Mouse (Mus musculus) brain, adult 2 months (tissue): ENCODE measurements around the gene Surf4.
A peak's percentile ranks its signal among the peaks of the same experiment; 100 is the strongest.

Experiments used
- DNase-seq: peaks from one replicate; pipeline ENCODE4 v3.0.0; 2011; ENCODE audit warnings: low read depth, low spot score

The Surf4 gene

GRCm38 (mm10) chr2:26933304-26934055 is at the start of gene Surf4, which contains the start of gene Stkld1:
Surf4 (minus strand) TSS chr2:26933928.
Stkld1 (plus strand) TSS chr2:26934047.
- DNase-seq, result peak; percentile 96

GRCm38 (mm10) chr2:26980361-26980760 is 46.6 kb upstream of the Surf4 start:
- DNase-seq, result no peak

- DNase-seq, result no peak
Measured at GRCm38 (mm10) chr2:26973960-26974359, 40.2 kb upstream of the Surf4 start.

DNA sequence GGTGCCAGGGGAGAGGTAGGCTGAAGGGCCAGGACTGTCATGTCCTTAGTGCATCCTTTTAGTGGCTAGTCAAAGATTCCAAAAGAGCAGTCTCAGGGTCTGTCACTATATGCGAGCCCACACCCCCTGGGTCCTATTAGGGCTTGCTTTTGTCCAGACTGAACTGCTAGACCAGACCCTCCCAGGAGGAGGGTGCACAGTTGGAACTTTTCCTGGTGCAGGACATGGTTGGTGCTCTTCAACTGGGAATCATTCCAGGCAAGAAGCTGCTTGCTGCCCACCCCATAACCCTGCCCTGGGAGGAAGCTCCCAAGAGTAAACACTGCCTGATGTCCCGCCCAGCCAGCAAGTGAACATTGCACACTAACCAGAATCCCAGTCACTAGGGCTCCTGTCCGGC is 39.4 kb upstream of the Surf4 start, which contains the start of gene Adamts13:
Gene Adamts13, plus strand, starts transcription at position 301 of the 400 bp plus-strand sequence.
- DNase-seq, result no peak

GRCm38 (mm10) chr2:26967262-26967661 is 33.5 kb upstream of the Surf4 start:
- no peak for DNase-seq

- no peak for DNase-seq
Measured at GRCm38 (mm10) chr2:26964724-26965370, 31.1 kb upstream of the Surf4 start.

- DNase-seq, result peak; percentile 99
Measured at GRCm38 (mm10) chr2:26963923-26964723, 30.4 kb upstream of the Surf4 start, which contains the start of gene Rexo4. Rexo4 (minus strand) TSS chr2:26964386.

- DNase-seq, result peak; percentile 35
Measured at GRCm38 (mm10) chr2:26960756-26961155, 27.0 kb upstream of the Surf4 start.

DNA sequence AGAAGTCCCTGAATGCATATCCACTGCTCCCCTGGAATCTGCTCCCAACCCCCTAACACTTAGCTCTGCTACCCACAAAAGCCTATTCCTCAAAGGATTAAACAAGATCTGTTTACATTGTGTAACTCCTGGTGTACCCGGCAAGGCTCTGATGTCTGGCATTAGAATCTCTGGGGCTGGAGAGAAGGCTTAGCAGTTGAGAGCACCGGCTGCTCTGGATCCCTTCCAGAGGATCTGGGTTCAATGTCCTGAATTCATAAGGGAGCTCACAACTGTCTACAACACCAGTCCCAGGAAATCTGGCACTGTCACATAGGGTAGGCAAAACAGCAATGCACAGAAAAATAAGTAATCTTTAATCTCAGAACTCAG is 23.7 kb upstream of the Surf4 start:
- no peak for DNase-seq

DNA sequence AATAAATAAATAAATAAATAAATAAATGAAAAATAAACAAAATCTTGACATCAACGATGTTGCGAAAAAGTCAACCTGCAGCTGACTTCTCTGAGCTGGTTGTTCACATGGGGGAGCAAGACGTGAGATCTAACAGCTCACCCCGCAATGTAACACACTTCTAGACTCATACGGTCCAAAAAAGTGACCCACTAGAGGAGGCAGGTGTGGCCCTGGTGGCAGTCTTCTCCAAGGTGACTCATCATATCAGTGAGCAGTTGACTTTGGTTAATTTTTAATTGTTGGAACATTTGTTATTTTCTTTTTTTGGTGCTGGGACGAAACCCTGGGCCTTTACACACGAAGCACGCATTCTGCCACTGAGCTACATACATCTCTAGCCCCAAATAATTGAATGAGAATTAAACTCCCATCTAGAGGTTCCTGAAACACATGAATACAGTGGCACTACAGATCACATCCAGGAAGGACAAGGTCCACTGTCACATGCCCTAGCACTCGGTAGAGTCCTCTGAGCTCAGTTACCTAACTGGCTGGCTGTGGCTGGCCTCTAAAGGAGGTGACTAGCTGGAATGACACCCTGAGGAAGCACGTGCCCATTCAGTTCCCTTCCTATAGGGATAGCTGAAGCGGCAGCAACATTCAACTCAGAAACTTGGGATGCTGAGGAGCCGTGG is 23.2 kb upstream of the Surf4 start:
- no peak for DNase-seq

GRCm38 (mm10) chr2:26954735-26955395 is 21.1 kb upstream of the Surf4 start:
- no peak for DNase-seq

GRCm38 (mm10) chr2:26952866-26953265 is 19.1 kb upstream of the Surf4 start:
- peak; percentile 59 for DNase-seq

- DNase-seq, result no peak
Measured at GRCm38 (mm10) chr2:26952193-26952592, 18.5 kb upstream of the Surf4 start.

GRCm38 (mm10) chr2:26951346-26951905 is 17.7 kb upstream of the Surf4 start:
- DNase-seq, result peak; percentile 34

DNA sequence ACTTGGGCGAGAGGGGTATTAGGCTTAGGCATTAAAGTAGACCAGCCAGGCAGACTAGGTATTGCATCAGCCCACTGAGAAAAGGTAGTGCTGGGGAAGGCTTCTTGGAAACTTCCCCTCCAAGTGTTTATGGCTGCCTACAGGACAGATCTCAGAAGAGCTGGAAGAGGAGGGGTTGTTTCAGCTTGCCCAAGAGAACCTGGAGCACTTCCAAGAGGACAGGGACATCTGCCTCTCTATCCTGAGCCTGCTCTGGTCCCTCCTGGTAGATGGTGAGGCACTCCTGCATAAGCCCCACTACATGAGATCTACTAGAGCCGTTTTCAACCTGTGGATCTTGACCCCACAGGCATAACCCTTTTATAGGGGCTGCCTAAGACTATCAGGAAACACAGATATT is 16.7 kb upstream of the Surf4 start:
- DNase-seq, result peak; percentile 54

DNA sequence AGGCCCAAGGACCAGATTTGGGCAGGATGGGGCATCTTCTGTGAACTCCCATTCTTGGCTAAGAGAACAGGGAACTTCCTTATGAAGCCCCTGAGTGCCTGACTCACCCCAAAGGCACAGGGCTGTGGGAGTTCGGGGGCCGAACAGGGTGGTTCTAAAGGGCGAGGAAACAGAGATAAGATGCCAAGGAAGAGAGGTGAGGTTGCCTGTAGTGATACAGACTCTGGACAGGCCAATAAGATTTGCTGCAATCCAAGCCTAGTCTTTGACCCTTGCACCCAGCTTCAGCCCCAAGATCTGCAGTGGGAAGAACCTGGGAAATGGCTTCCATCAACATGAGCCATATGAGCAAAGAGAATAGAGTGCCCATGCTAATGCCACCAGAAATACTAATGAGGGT is 9.5 kb upstream of the Surf4 start:
- DNase-seq, result no peak

- no peak for DNase-seq
Measured at GRCm38 (mm10) chr2:26941539-26941938, 7.8 kb upstream of the Surf4 start.

DNA sequence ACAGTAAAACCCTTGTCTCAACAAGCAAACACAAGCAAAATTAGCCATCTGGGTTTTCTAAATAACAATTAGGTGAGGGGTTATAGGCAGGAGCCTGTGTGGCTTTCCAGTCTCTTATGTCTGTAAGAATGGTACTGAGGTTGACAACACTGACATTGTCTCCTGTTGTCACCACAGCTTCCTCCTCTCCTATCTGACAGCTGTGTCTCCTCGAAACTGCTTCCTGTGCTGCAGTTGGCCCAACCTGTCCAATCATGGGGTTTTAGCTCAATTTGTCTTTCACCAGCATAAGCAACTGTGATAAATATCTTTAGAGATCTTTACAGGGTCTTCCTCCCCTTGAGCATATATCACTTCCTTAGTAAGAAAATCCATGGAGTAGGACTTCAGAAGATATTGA is 2.7 kb upstream of the Surf4 start:
- DNase-seq, result no peak

DNA sequence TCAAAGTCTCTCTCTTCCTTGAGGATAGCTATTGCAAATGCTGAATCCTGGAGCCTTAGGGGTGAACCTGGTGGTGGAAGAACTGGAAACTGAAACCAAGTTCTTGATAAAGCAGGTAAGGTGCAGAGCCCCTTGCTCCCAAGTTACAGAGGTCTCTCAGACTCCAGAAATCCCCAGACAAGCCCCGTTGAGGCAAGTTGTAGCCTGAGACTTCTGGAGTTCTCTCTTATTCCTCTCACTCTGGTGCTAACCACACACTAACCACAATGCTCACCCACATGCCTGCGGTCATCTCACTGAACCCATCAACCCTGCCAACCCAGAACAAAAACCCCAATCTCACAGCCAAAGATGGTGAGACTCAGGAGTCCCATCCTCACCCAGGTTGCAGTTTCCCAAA is 1.6 kb upstream of the Surf4 start:
- DNase-seq, result no peak

GRCm38 (mm10) chr2:26932473-26933303 is 1.0 kb downstream of the Surf4 start:
- DNase-seq, result peak; percentile 39
